ENCODE assay signal across 14 mouse cellular contexts in the genomic region with DNA sequence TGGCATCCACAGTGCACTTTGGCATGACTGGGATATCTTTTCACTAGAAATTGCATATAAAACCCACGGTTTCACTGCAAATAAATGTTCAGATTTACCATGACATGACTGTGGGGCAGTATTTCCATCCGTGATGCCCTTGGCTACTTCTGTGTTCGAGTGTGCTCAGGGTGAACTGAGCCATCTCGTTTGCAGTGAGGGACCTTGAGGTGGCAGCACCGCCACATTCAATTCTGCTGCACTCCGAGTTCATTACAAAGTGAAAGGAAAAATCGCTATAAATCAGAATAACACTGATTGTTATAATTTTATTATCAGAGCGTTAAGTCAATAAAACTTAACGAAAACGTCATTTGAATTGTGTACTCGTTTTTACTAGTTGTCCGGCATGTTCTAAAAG. TPM values are rescaled to one million over a fixed set of nuclear protein-coding genes. Genes with fewer than 3 reads are reported as not detected.
DNase-seq lines count a peak whose midpoint lies in the region; ATAC-seq and TF ChIP-seq lines count a peak whose summit lies in the region.
"Had no signal": no experiment of that assay in that cellular context is flagged by ENCODE, and none has a peak within 500 bp of the region (broad histone marks: within the 10 kb centered on the region; RNA-seq: fewer than 3 reads in every experiment).

No protein-coding gene starts in this region.

- no peak overlapping the region for H3ac ChIP-seq in myocyte (ENCODE audit: control insufficient read depth, insufficient read length)

- no peak overlapping the region for H3K9ac ChIP-seq in kidney, embryonic 15.5 days
- no peak overlapping the region for H3K9ac ChIP-seq in midbrain, embryonic 11.5 days (ENCODE audit: low read length)
- H3K9ac ChIP-seq in midbrain, embryonic 13.5 days (replicated peaks) = no peak overlapping the region
- H3K9ac ChIP-seq: liver, postnatal 0 days; midbrain, embryonic 15.5 days had no signal

- no peak for DNase-seq in kidney, adult 2 months
- DNase-seq in midbrain, embryonic 11.5 days (ENCODE audit: low spot score, missing footprints) = peak; percentile 41
- DNase-seq in heart, postnatal 10 days = no peak
- DNase-seq: adrenal gland, adult 8-10 months; heart, adult 18-20 months; heart, postnatal 14 days; liver, postnatal 0 days; retina, postnatal 1 day; thymus, postnatal 4 days had no signal

- no peaks in the 10 kb centered on the region for H3K27me3 ChIP-seq in kidney, adult 2 months (replicated peaks; ENCODE audit: control insufficient read depth, insufficient read depth, low read length)
- H3K27me3 ChIP-seq in kidney, embryonic 15.5 days = no peaks in the 10 kb centered on the region
- H3K27me3 ChIP-seq in midbrain, embryonic 11.5 days (ENCODE audit: control insufficient read depth, insufficient read depth, low read length) = no peaks in the 10 kb centered on the region
- no peaks in the 10 kb centered on the region for H3K27me3 ChIP-seq in midbrain, embryonic 13.5 days
- H3K27me3 ChIP-seq in myocyte (ENCODE audit: control insufficient read depth, insufficient read depth, insufficient read length) = peaks cover 5% of the 10 kb centered on the region
- H3K27me3 ChIP-seq: midbrain, embryonic 15.5 days had no signal

- H3K36me3 ChIP-seq in kidney, adult 2 months (ENCODE audit: control insufficient read depth, insufficient read depth, low read length) = no peaks in the 10 kb centered on the region
- no peaks in the 10 kb centered on the region for H3K36me3 ChIP-seq in kidney, embryonic 15.5 days
- no peaks in the 10 kb centered on the region for H3K36me3 ChIP-seq in midbrain, embryonic 11.5 days (ENCODE audit: control insufficient read depth, insufficient read depth, low read length)
- H3K36me3 ChIP-seq in midbrain, embryonic 13.5 days = no peaks in the 10 kb centered on the region
- no peaks in the 10 kb centered on the region for H3K36me3 ChIP-seq in myocyte (ENCODE audit: control insufficient read depth, insufficient read depth)
- H3K36me3 ChIP-seq: midbrain, embryonic 15.5 days had no signal

- no peaks in the 10 kb centered on the region for H3K4me1 ChIP-seq in kidney, adult 2 months (ENCODE audit: control insufficient read depth, insufficient read depth, low read length)
- peaks cover 7% of the 10 kb centered on the region; the same call in 1 of the 2 replicates for H3K4me1 ChIP-seq in kidney, embryonic 15.5 days
- H3K4me1 ChIP-seq in midbrain, embryonic 11.5 days (ENCODE audit: control insufficient read depth, insufficient read depth, low read length) = no peaks in the 10 kb centered on the region
- H3K4me1 ChIP-seq in midbrain, embryonic 13.5 days (replicated peaks) = no peaks in the 10 kb centered on the region
- no peaks in the 10 kb centered on the region for H3K4me1 ChIP-seq in cortical plate, adult 2 months (ENCODE audit: control insufficient read depth, insufficient read depth, low read length)
- H3K4me1 ChIP-seq: midbrain, embryonic 15.5 days had no signal

- 0 out of 2 replicates have a peak, but pooled peaks have one; percentile 21 for TF ChIP-seq CTCF in kidney, adult 2 months (conservative IDR thresholded peaks at IDR 0.05; ENCODE audit: insufficient read depth, insufficient read length, low read depth, low read length)
- TF ChIP-seq CTCF in cortical plate, adult 2 months (IDR thresholded peaks at IDR 0.05; ENCODE audit: extremely low read depth, insufficient read depth, low read length) = peak; percentile 59

- intact Hi-C loops in heart, postnatal 10 days (cut with DNase I) = no loop called here

- H3K27ac ChIP-seq in kidney, adult 2 months (ENCODE audit: insufficient read depth, low read depth, low read length) = no peak overlapping the region
- no peak overlapping the region for H3K27ac ChIP-seq in kidney, embryonic 15.5 days
- no peak overlapping the region for H3K27ac ChIP-seq in midbrain, embryonic 11.5 days (ENCODE audit: low read depth, low read length)
- H3K27ac ChIP-seq in midbrain, embryonic 13.5 days = no peak overlapping the region
- no peak overlapping the region for H3K27ac ChIP-seq in cortical plate, adult 2 months (ENCODE audit: insufficient read depth, low read length)
- H3K27ac ChIP-seq: midbrain, embryonic 15.5 days had no signal

- no peaks in the 10 kb centered on the region for H3K79me2 ChIP-seq in myocyte (ENCODE audit: control insufficient read depth, insufficient read depth)

- H3K4me2 ChIP-seq in kidney, embryonic 15.5 days = no peak overlapping the region
- H3K4me2 ChIP-seq in midbrain, embryonic 11.5 days = no peak overlapping the region
- H3K4me2 ChIP-seq in midbrain, embryonic 13.5 days (replicated peaks) = no peak overlapping the region
- peak overlapping the region; percentile 31 for H3K4me2 ChIP-seq in myocyte (ENCODE audit: low read depth)
- H3K4me2 ChIP-seq: midbrain, embryonic 15.5 days had no signal

- no peak overlapping the region for H3K4me3 ChIP-seq in kidney, adult 2 months (ENCODE audit: insufficient read depth, low read depth, low read length)
- no peak overlapping the region for H3K4me3 ChIP-seq in kidney, embryonic 15.5 days (replicated peaks)
- no peak overlapping the region for H3K4me3 ChIP-seq in midbrain, embryonic 11.5 days (ENCODE audit: low read depth, low read length)
- no peak overlapping the region for H3K4me3 ChIP-seq in midbrain, embryonic 13.5 days (replicated peaks)
- H3K4me3 ChIP-seq in cortical plate, adult 2 months (ENCODE audit: insufficient read depth, low read length) = no peak overlapping the region
- no peak overlapping the region for H3K4me3 ChIP-seq in myocyte
- H3K4me3 ChIP-seq: midbrain, embryonic 15.5 days had no signal

- no peak for TF ChIP-seq POLR2A in kidney, adult 2 months (IDR thresholded peaks at IDR 0.05; ENCODE audit: low read depth, low read length)
- TF ChIP-seq POLR2A in cortical plate, adult 2 months (IDR thresholded peaks at IDR 0.05; ENCODE audit: extremely low read depth, insufficient read depth, low read length) = no peak
- TF ChIP-seq POLR2A in myocyte (IDR thresholded peaks at IDR 0.05; ENCODE audit: insufficient read length, low read depth) = no peak

- no peak for ATAC-seq in kidney, embryonic 15.5 days (replicated peaks; ENCODE audit: low FRiP score)
- no peak for ATAC-seq in midbrain, embryonic 11.5 days (ENCODE audit: low FRiP score)
- ATAC-seq in midbrain, embryonic 13.5 days = no peak
- ATAC-seq: liver, postnatal 0 days; midbrain, embryonic 15.5 days had no signal

- no peaks in the 10 kb centered on the region for H3K9me3 ChIP-seq in kidney, embryonic 15.5 days (replicated peaks)
- H3K9me3 ChIP-seq in midbrain, embryonic 11.5 days (ENCODE audit: control insufficient read depth, low read length) = no peaks in the 10 kb centered on the region
- H3K9me3 ChIP-seq in midbrain, embryonic 13.5 days = no peaks in the 10 kb centered on the region
- H3K9me3 ChIP-seq: midbrain, embryonic 15.5 days had no signal

- WGBS in kidney, adult 2 months = 72% methylated on average over 12 of the region's 12 CpGs
- WGBS in kidney, embryonic 15.5 days = 71% methylated on average over 12 of the region's 12 CpGs
- WGBS in midbrain, embryonic 11.5 days = 88% methylated on average over 12 of the region's 12 CpGs
- WGBS in midbrain, embryonic 13.5 days = 81% methylated on average over 12 of the region's 12 CpGs

TF ChIP-seq in myocyte, 11 proteins besides CTCF, POLR2A, EP300 and RAD21:
- TF ChIP-seq TCF12 (IDR thresholded peaks at IDR 0.05; ENCODE audit: insufficient read depth, poor library complexity, severe bottlenecking) (no peak), USF1 (IDR thresholded peaks at IDR 0.05; ENCODE audit: low read depth) (no peak), E2F4 (IDR thresholded peaks at IDR 0.05; ENCODE audit: insufficient read depth) (no peak), TCF3 (IDR thresholded peaks at IDR 0.05; ENCODE audit: insufficient read length, low read depth) (no peak), MYOG (IDR thresholded peaks at IDR 0.05; ENCODE audit: control insufficient read depth in 1 of 3, insufficient read depth in 1 of 3, insufficient read length in 2 of 3, low read depth in 2 of 3) (no peak), MAX (IDR thresholded peaks at IDR 0.05; ENCODE audit: low read depth) (no peak), REST (IDR thresholded peaks at IDR 0.05; ENCODE audit: insufficient read depth, insufficient read length) (no peak), SRF (IDR thresholded peaks at IDR 0.05; ENCODE audit: control insufficient read depth, insufficient read length, low read depth) (no peak), MYOD1 (IDR thresholded peaks at IDR 0.05; ENCODE audit: control insufficient read depth in 1 of 3, insufficient read length in 2 of 3, low read depth in 2 of 3) (no peak), CEBPB (IDR thresholded peaks at IDR 0.05; ENCODE audit: insufficient read depth, poor library complexity, severe bottlenecking) (no peak), POLR2AphosphoS2 (IDR thresholded peaks at IDR 0.05; ENCODE audit: insufficient read length, low read depth) (no peak)

RNA-seq across cellular contexts. Expression of gene Zfp507, which starts 21.1 kb away (rescaled TPM):
- 6.4 and 7.0 TPM in 2 replicates for polyA plus RNA-seq in kidney, adult 2 months (2012; rRNA removed)
- polyA plus RNA-seq in kidney, embryonic 15.5 days (2015; fragmentation: Nextera tagmentation; extraction: Ambion mirVana) = 20.3 and 21.5 TPM in 2 replicates
- 16.1 and 16.3 TPM in 2 replicates for polyA plus RNA-seq in midbrain, embryonic 11.5 days (2014; fragmentation: Nextera tagmentation; extraction: Ambion mirVana)
- polyA plus RNA-seq in midbrain, embryonic 13.5 days (2015; fragmentation: Nextera tagmentation; extraction: Ambion mirVana) = 15.2 and 18.3 TPM in 2 replicates
- 11.3 and 11.5 TPM in 2 replicates for polyA plus RNA-seq in cortical plate, adult 2 months (2012; rRNA removed)
- 7.0 TPM for polyA plus RNA-seq in myocyte (2012; fragmentation: generic; extraction: Trizol)
- 10 to 100 TPM; 19.4 to 21.5 TPM for total RNA-seq in heart, postnatal 10 days (2021)
